Mouse (Mus musculus) Patski (cell line): Measurements from ENCODE around the gene Nup107. TPM values are rescaled to one million over a fixed set of nuclear protein-coding genes. Genes with fewer than 3 reads are reported as not detected.
"Not testable (repeated sequence)": the region's sequence is repeated elsewhere in the genome, so short reads cannot be mapped to it uniquely, and the experiment has no call there.

Experiments used
- ATAC-seq: fragments of 100-300 bp; one replicate; pipeline ENCODE4 v1.8.0; 2021
- CTCF ChIA-PET: fragments of 350-600 bp; sonication (Branson Sonifier 250); formaldehyde crosslinking; loops from one replicate; lab custom pipeline; 2022; ENCODE audit warnings: inconsistent platforms; lab: Charles Lee
- POLR2A ChIA-PET: fragments of 350-600 bp; sonication (Branson Sonifier 250); formaldehyde crosslinking; loops from one replicate; lab custom pipeline; 2022; ENCODE audit warnings: antibody characterized with exemption, inconsistent platforms; lab: Charles Lee
- DNase-seq: peaks from one replicate; pipeline ENCODE4 v3.0.0-alpha.2; 2011; ENCODE audit warnings: low read depth, low spot score
- H3K27me3 ChIP-seq: fragments of 371-371 bp; one replicate; pipeline ENCODE4 v1.5.1; 2021
- CTCF ChIP-seq: fragments of 100-300 bp; IDR thresholded peaks from one replicate; pipeline ENCODE4 v1.5.1; 2021
- in situ Hi-C: fragments of 300-500 bp; cut with MboI; formaldehyde crosslinking; loops from 3 replicates; pipeline ENCODE4 v1.11.1; 2018; ENCODE audit warnings: low pct_unique_long_range_greater_than_20kb, mixed read lengths
- polyA plus RNA-seq: library from polyadenylated mRNA; unstranded; gene quantifications from one replicate; pipeline ENCODE4 v1.2.3, GENCODE M21; 2021

The Nup107 gene
- polyA plus RNA-seq, 1 experiment from 2014 or later: 22.6 TPM

- ChIA-PET CTCF (no interaction called here), POLR2A (no interaction called here)
- no peak for DNase-seq
- no peak for ATAC-seq
- TF ChIP-seq CTCF: no peak
- in situ Hi-C loops: no loop called here
- H3K27me3 ChIP-seq: no peaks in the 10 kb centered on the region
These were observed 41.8 kb downstream of the Nup107 start for GRCm38 (mm10) chr10:117750529-117751281.

GRCm38 (mm10) chr10:117749787-117750343, 42.6 kb downstream of the Nup107 start:
- ChIA-PET CTCF (no interaction called here), POLR2A (no interaction called here)
- ATAC-seq (no peak), DNase-seq (no peak)
- TF ChIP-seq CTCF: no peak
- in situ Hi-C loops: no loop called here
- no peaks in the 10 kb centered on the region for H3K27me3 ChIP-seq

GRCm38 (mm10) chr10:117749050-117749686, 43.3 kb downstream of the Nup107 start:
- ChIA-PET CTCF (no interaction called here), POLR2A (no interaction called here)
- no peaks in the 10 kb centered on the region for H3K27me3 ChIP-seq
- ATAC-seq (no peak), DNase-seq (no peak)
- in situ Hi-C loops: no loop called here
- no peak for TF ChIP-seq CTCF

- CTCF ChIA-PET: no interaction called here
- no peak for TF ChIP-seq CTCF
- H3K27me3 ChIP-seq: no peaks in the 10 kb centered on the region
- DNase-seq (no peak), ATAC-seq (no peak)
- in situ Hi-C loops: no loop called here
- POLR2A ChIA-PET: no interaction called here
These were observed 44.0 kb downstream of the Nup107 start for GRCm38 (mm10) chr10:117748276-117749049.

- ChIA-PET POLR2A (no interaction called here), CTCF (no interaction called here)
- DNase-seq (no peak), ATAC-seq (no peak)
- in situ Hi-C loops: no loop called here
- no peaks in the 10 kb centered on the region for H3K27me3 ChIP-seq
- TF ChIP-seq CTCF: no peak
These were observed 44.8 kb downstream of the Nup107 start for GRCm38 (mm10) chr10:117747711-117748110.

GRCm38 (mm10) chr10:117746297-117746883, 46.1 kb downstream of the Nup107 start, which contains the start of gene Slc35e3:
TSS of gene Slc35e3 (minus strand) at chr10:117746365.
- DNase-seq (peak; percentile 44), ATAC-seq (peak; percentile 94)
- H3K27me3 ChIP-seq: no peaks in the 10 kb centered on the region
- POLR2A ChIA-PET: interaction anchor here (0.5 kb wide), 1 partner anchor 29 kb away, joined by 4 read pairs; no protein-coding TSS in a partner anchor
- CTCF ChIA-PET: no interaction called here
- no peak for TF ChIP-seq CTCF
- in situ Hi-C loops: no loop called here

- DNase-seq, POLR2A ChIA-PET, in situ Hi-C loops, CTCF ChIA-PET, H3K27me3 ChIP-seq: not testable (repeated sequence)
- ATAC-seq: peak; percentile 55
These were observed 46.8 kb downstream of the Nup107 start for GRCm38 (mm10) chr10:117745570-117746296.

- in situ Hi-C loops: no loop called here
- DNase-seq: no peak
- TF ChIP-seq CTCF: no peak
- H3K27me3 ChIP-seq: no peaks in the 10 kb centered on the region
- ChIA-PET CTCF (interaction anchor here (0.8 to 1.5 kb wide), 2 partner anchors 12 to 33 kb away, joined by 3 to 4 read pairs; partner anchors contain the start of gene Mdm2), POLR2A (interaction anchor here (1.2 kb wide), 1 partner anchor 26 kb away, joined by 3 read pairs; no protein-coding TSS in a partner anchor)
- ATAC-seq: no peak
These were observed 48.6 kb downstream of the Nup107 start for GRCm38 (mm10) chr10:117743917-117744316.

- POLR2A ChIA-PET: interaction anchor here (1.2 kb wide), 1 partner anchor 27 kb away, joined by 3 read pairs; no protein-coding TSS in a partner anchor
- ATAC-seq: no peak
- no peaks in the 10 kb centered on the region for H3K27me3 ChIP-seq
- CTCF ChIA-PET: interaction anchor here (1.5 kb wide), 1 partner anchor 32 kb away, joined by 3 read pairs; the partner anchor contains the start of gene Mdm2
- DNase-seq: no peak
- no peak for TF ChIP-seq CTCF
- in situ Hi-C loops: no loop called here
These were observed 49.3 kb downstream of the Nup107 start for GRCm38 (mm10) chr10:117743182-117743581.
